Mouse (Mus musculus): ENCODE measurements around the gene 2610001J05Rik.

2610001J05Rik gene

DNA sequence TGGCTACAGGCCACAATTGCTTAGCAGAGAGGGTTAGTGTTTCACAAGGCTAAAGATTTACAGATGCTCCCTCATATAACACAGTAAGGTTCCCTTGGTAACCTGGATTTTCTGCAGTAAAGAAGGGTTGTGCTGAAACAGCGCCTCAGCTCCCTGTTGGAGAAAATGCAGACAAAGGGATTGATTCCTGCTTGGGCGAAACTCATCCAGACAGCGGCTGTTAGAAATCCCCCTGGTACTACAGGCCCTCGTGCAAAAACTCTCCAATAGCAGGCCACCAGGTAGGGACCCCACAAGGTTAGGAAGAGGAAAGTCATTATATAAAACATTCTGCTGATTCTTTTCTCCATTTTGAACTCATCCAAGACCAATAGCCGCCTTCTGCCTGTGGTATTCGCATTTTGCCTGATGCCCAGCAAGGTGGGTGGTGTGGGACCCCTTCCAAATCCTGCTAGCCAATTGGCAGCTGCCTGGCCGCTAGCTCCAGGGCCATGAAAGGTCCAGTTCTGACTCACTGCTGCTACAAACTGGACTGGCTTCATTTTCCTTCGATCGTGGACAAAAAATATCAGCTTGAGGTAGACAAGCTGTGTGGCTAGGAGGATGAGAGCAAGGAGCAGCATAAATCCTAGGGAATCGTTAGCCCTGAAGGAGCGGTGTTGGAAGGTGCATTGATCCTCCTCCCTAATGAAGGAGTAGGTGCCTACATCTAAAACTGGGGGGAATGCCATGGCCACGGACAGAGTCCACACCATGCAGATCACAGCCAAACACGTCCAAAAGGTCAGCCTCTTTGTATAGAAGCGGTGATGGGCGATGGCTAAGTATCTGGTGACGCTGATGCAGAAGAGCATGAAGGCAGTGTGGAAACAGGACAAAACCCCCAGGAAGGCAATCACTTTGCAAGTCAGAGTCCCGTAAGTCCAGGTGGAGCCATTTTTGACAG lies 35.3 kb downstream of the 2610001J05Rik start:
- peak; percentile 53 for DNase-seq

GRCm38 (mm10) chr6:13832770-13833169 lies 38.5 kb downstream of the 2610001J05Rik start:
- no peak for DNase-seq

DNA sequence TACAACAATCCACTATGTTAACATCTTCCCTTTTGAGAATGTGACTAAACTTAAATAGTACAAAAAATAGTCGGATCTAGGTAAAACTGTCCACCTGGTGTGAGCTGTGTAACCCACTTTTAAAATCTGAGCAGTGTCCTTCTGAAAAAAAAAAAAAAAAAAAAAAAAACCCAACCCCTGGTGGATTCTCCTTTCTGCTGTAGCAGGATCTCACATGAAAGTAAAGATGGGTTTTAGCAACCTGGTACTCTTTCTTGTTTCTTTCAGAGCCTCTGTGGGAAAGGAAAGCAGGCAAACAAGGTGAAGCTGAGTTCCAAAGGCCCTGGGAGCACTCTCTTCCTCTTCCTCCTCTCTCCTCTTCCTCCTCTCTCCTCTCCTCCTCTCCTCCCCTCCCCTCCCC lies 42.4 kb downstream of the 2610001J05Rik start:
- DNase-seq: no peak
